ENCODE assay signal across 8 mouse cellular contexts in genomic region chr5:45534319-45535098, GRCm38 (mm10). TPM values are rescaled to one million over a fixed set of nuclear protein-coding genes. Genes with fewer than 3 reads are reported as not detected.
DNase-seq lines count a peak whose midpoint lies in the region; ATAC-seq and TF ChIP-seq lines count a peak whose summit lies in the region.

No protein-coding gene starts in this region.

- peaks cover 19% of the 10 kb centered on the region for H3K36me3 ChIP-seq in embryonic facial prominence, embryonic 13.5 days
- H3K36me3 ChIP-seq in liver, embryonic 15.5 days (replicated peaks): peaks cover 8% of the 10 kb centered on the region; the same call in 1 of the 2 replicates
- peaks cover 14% of the 10 kb centered on the region for H3K36me3 ChIP-seq in neural tube, embryonic 12.5 days
- H3K36me3 ChIP-seq in thymus, adult 2 months (ENCODE audit: control insufficient read depth, insufficient read depth, low read length): no peaks in the 10 kb centered on the region

- H3K27me3 ChIP-seq in embryonic facial prominence, embryonic 13.5 days: no peaks in the 10 kb centered on the region; the same call in 1 of the 2 replicates
- H3K27me3 ChIP-seq in liver, embryonic 15.5 days: no peaks in the 10 kb centered on the region
- no peaks in the 10 kb centered on the region for H3K27me3 ChIP-seq in neural tube, embryonic 12.5 days (replicated peaks)
- no peaks in the 10 kb centered on the region; the same call in 1 of the 2 replicates for H3K27me3 ChIP-seq in thymus, adult 2 months (ENCODE audit: control insufficient read depth, insufficient read depth, low read length)

- no peaks in the 10 kb centered on the region for H3K9me3 ChIP-seq in embryonic facial prominence, embryonic 13.5 days
- no peaks in the 10 kb centered on the region for H3K9me3 ChIP-seq in liver, embryonic 15.5 days (replicated peaks)
- H3K9me3 ChIP-seq in neural tube, embryonic 12.5 days: no peaks in the 10 kb centered on the region

- 2% methylated on average over 15 of the region's 17 CpGs for WGBS in embryonic facial prominence, embryonic 13.5 days
- 8% methylated on average over 17 of the region's 17 CpGs for WGBS in large intestine, adult 2 months
- WGBS in liver, embryonic 15.5 days (ENCODE audit: insufficient replicate concordance): 5% methylated on average over 17 of the region's 17 CpGs
- WGBS in neural tube, embryonic 12.5 days: 5% methylated on average over 15 of the region's 17 CpGs
- 10% methylated on average over 17 of the region's 17 CpGs for WGBS in thymus, adult 2 months

- no peak for TF ChIP-seq POLR2A in thymus, adult 2 months (IDR thresholded peaks at IDR 0.05; ENCODE audit: control insufficient read depth, extremely low read depth, insufficient read depth, low read length, poor library complexity)

- 0 out of 2 replicates have a peak, but pooled peaks cover 3% of the 10 kb centered on the region for H3K4me1 ChIP-seq in embryonic facial prominence, embryonic 13.5 days
- peaks cover 5% of the 10 kb centered on the region; the same call in 1 of the 2 replicates for H3K4me1 ChIP-seq in liver, embryonic 15.5 days (replicated peaks)
- no peaks in the 10 kb centered on the region for H3K4me1 ChIP-seq in neural tube, embryonic 12.5 days
- H3K4me1 ChIP-seq in thymus, adult 2 months (replicated peaks; ENCODE audit: control insufficient read depth, insufficient read depth, low read length): no peaks in the 10 kb centered on the region

- TF ChIP-seq CTCF in thymus, adult 2 months (IDR thresholded peaks at IDR 0.05; ENCODE audit: borderline replicate concordance, control insufficient read depth, extremely low read depth, insufficient read depth, low read length, poor library complexity): peak; percentile 58; the same call in 1 of the 2 replicates

- H3K4me2 ChIP-seq in embryonic facial prominence, embryonic 13.5 days: no peak overlapping the region
- peak overlapping the region; percentile 33 for H3K4me2 ChIP-seq in liver, embryonic 15.5 days
- H3K4me2 ChIP-seq in neural tube, embryonic 12.5 days (replicated peaks): peak overlapping the region; percentile 34

- intact Hi-C loops in heart, postnatal 14 days (cut with DNase I): loop anchor here (2.0 kb wide), 1 partner anchor 134 kb away; the partner anchor contains the start of gene Ncapg

- ATAC-seq in embryonic facial prominence, embryonic 13.5 days (ENCODE audit: insufficient number of reproducible peaks, insufficient read depth, low FRiP score, low TSS enrichment, low read depth): no peak
- peak; percentile 78 for ATAC-seq in liver, embryonic 15.5 days (ENCODE audit: insufficient read depth)
- peak; percentile 80 for ATAC-seq in neural tube, embryonic 12.5 days (ENCODE audit: low FRiP score, low read depth)

- H3K9ac ChIP-seq in embryonic facial prominence, embryonic 13.5 days: peak overlapping the region; percentile 36; the same call in 1 of the 2 replicates
- no peak overlapping the region for H3K9ac ChIP-seq in liver, embryonic 15.5 days
- no peak overlapping the region for H3K9ac ChIP-seq in neural tube, embryonic 12.5 days

- DNase-seq in CD8-positive naive resting alpha-beta T cell, adult 2 months (ENCODE audit: low read depth in 2 of 2, low spot score in 2 of 2): peak; percentile 61 to 74
- DNase-seq in adrenal gland, postnatal 25 days: peak; percentile 56
- peak; percentile 37 to 55 for DNase-seq in heart, postnatal 14 days
- peak; percentile 28 for DNase-seq in large intestine, adult 2 months (ENCODE audit: low read depth, low spot score)
- peak; percentile 84 for DNase-seq in thymus, adult 2 months

- no peak overlapping the region for H3K4me3 ChIP-seq in embryonic facial prominence, embryonic 13.5 days
- H3K4me3 ChIP-seq in liver, embryonic 15.5 days (replicated peaks): no peak overlapping the region
- H3K4me3 ChIP-seq in neural tube, embryonic 12.5 days: no peak overlapping the region
- H3K4me3 ChIP-seq in thymus, adult 2 months (ENCODE audit: control insufficient read depth, insufficient read depth, low read length): no peak overlapping the region

- H3K27ac ChIP-seq in embryonic facial prominence, embryonic 13.5 days: no peak overlapping the region
- no peak overlapping the region for H3K27ac ChIP-seq in liver, embryonic 15.5 days (replicated peaks)
- no peak overlapping the region for H3K27ac ChIP-seq in neural tube, embryonic 12.5 days
- H3K27ac ChIP-seq in thymus, adult 2 months (ENCODE audit: control insufficient read depth, insufficient read depth, low read length): no peak overlapping the region

RNA-seq across cellular contexts. Expression of gene Med28, which starts 14.5 kb away (rescaled TPM):
- total RNA-seq in adrenal gland, postnatal 25 days (2021): 90.1 and 100 TPM in 2 replicates
- polyA plus RNA-seq in embryonic facial prominence, embryonic 13.5 days (2015; fragmentation: Nextera tagmentation; extraction: Ambion mirVana): 247 and 255 TPM in 2 replicates
- total RNA-seq in heart, postnatal 14 days (2021): 10 to 100 TPM; 44.3 to 48.4 TPM
- 108 and 119 TPM in 2 replicates for polyA plus RNA-seq in large intestine, adult 2 months (2012; rRNA removed)
- polyA plus RNA-seq in liver, embryonic 15.5 days (2015; fragmentation: Nextera tagmentation; extraction: Ambion mirVana): 82.1 and 92.2 TPM in 2 replicates
- 257 and 275 TPM in 2 replicates for polyA plus RNA-seq in neural tube, embryonic 12.5 days (2016; fragmentation: Nextera tagmentation; extraction: Ambion mirVana)
- polyA plus RNA-seq in thymus, adult 2 months (2012; rRNA removed): 108 and 125 TPM in 2 replicates

RNA-seq across cellular contexts. Expression of gene Lap3, which starts 41.3 kb away (rescaled TPM):
- total RNA-seq in adrenal gland, postnatal 25 days (2021): 54.5 and 61.8 TPM in 2 replicates
- polyA plus RNA-seq in embryonic facial prominence, embryonic 13.5 days (2015; fragmentation: Nextera tagmentation; extraction: Ambion mirVana): 70.6 and 76.0 TPM in 2 replicates
- 10 to 100 TPM; 68.9 to 75.3 TPM for total RNA-seq in heart, postnatal 14 days (2021)
- polyA plus RNA-seq in large intestine, adult 2 months (2012; rRNA removed): 87.9 and 183 TPM in 2 replicates
- 37.3 and 39.1 TPM in 2 replicates for polyA plus RNA-seq in liver, embryonic 15.5 days (2015; fragmentation: Nextera tagmentation; extraction: Ambion mirVana)
- 52.3 and 56.0 TPM in 2 replicates for polyA plus RNA-seq in neural tube, embryonic 12.5 days (2016; fragmentation: Nextera tagmentation; extraction: Ambion mirVana)
- 14.5 and 14.9 TPM in 2 replicates for polyA plus RNA-seq in thymus, adult 2 months (2012; rRNA removed)

Comparison
In these comparisons a context has a peak if more than half of its experiments do, and no peak if none do; other contexts are left out.
1. DNase-seq: peak in every context shown above with its lines; median percentile 84 in thymus, adult 2 months; 68 in CD8-positive naive resting alpha-beta T cell, adult 2 months; 56 in adrenal gland, postnatal 25 days; 46 in heart, postnatal 14 days; 28 in large intestine, adult 2 months.